Mouse (Mus musculus): ENCODE results near the gene Zfp446.

DNA sequence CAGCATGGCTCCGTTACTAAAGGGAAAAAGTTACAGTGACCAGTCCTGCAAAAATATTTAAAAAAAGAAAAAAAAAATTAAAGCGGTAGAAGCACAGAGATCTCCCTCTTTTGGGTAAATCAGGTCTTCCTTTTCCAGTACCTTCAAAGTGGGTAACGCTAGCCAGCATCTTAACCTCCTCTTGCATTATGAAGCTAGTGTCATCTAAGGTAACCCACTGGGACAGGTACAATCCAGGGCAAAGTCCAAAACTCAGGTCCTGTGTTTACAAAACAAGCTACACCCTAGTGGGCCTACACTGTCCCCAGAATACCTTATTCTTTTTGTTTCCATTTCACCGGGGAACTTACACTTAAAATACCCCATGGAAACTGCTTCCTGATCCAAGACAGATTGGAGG is 36.0 kb downstream of the Zfp446 start:
- TF ChIP-seq CTCF (IDR thresholded peaks at IDR 0.05; ENCODE audit: low read depth) (no peak), EP300 (IDR thresholded peaks at IDR 0.05; ENCODE audit: low read depth) (no peak)

All from liver, embryonic 14.5 days (tissue).